Mouse (Mus musculus): ENCODE measurements around the gene Gm43064. TPM values are rescaled to one million over a fixed set of nuclear protein-coding genes. Genes with fewer than 3 reads are reported as not detected.

Gm43064 gene
- polyA plus RNA-seq, 1 experiment from 2014 or later: 0.64 TPM

Other genes with a start within 250 kb of the Gm43064 start
- gene Syt6, start 234.3 kb upstream of the Gm43064 start, polyA plus RNA-seq (2015; fragmentation: Nextera tagmentation; extraction: Ambion mirVana): 0.36 and 0.45 TPM in 2 replicates
- 0.06 and 0.25 TPM in 2 replicates for gene Atg4a-ps, start 163.5 kb upstream of the Gm43064 start, polyA plus RNA-seq (2015; fragmentation: Nextera tagmentation; extraction: Ambion mirVana)
- 71.8 and 79.7 TPM in 2 replicates for gene Olfml3, start 71.6 kb upstream of the Gm43064 start, polyA plus RNA-seq (2015; fragmentation: Nextera tagmentation; extraction: Ambion mirVana)
- gene Gm10964, start 70.2 kb upstream of the Gm43064 start, polyA plus RNA-seq (2015; fragmentation: Nextera tagmentation; extraction: Ambion mirVana): not detected in 2 replicates
- 10.4 and 10.8 TPM in 2 replicates for gene Hipk1, start 18.0 kb upstream of the Gm43064 start, polyA plus RNA-seq (2015; fragmentation: Nextera tagmentation; extraction: Ambion mirVana)
- 23.2 and 24.6 TPM in 2 replicates for gene Dclre1b, start 129 bp upstream of the Gm43064 start, polyA plus RNA-seq (2015; fragmentation: Nextera tagmentation; extraction: Ambion mirVana)
- 21.7 and 23.4 TPM in 2 replicates for gene Ap4b1, start 53 bp upstream of the Gm43064 start, polyA plus RNA-seq (2015; fragmentation: Nextera tagmentation; extraction: Ambion mirVana)
- 0.46 and 0.87 TPM in 2 replicates for gene Bcl2l15, start 23.0 kb downstream of the Gm43064 start, polyA plus RNA-seq (2015; fragmentation: Nextera tagmentation; extraction: Ambion mirVana)
- gene Ptpn22, start 50.2 kb downstream of the Gm43064 start, polyA plus RNA-seq (2015; fragmentation: Nextera tagmentation; extraction: Ambion mirVana): 0.94 and 1.1 TPM in 2 replicates
- 10.8 and 10.9 TPM in 2 replicates for gene Rsbn1, start 104.5 kb downstream of the Gm43064 start, polyA plus RNA-seq (2015; fragmentation: Nextera tagmentation; extraction: Ambion mirVana)
- gene Phtf1, start 158.5 kb downstream of the Gm43064 start, polyA plus RNA-seq (2015; fragmentation: Nextera tagmentation; extraction: Ambion mirVana): 23.0 and 28.8 TPM in 2 replicates